Mouse (Mus musculus) neural tube, postnatal 0 days (tissue): ENCODE data around the gene Plac1. TPM values are rescaled to one million over a fixed set of nuclear protein-coding genes. Genes with fewer than 3 reads are reported as not detected.

Experiments used
- microRNA counts: library from miRNA; unstranded; fragments of <30 nt; microRNA quantifications from one replicate; lab custom pipeline; 2015
- microRNA-seq: library from miRNA; unstranded; fragments of <30 nt; microRNA quantifications from one replicate; pipeline ENCODE4, GENCODE M21; 2016
- polyA plus RNA-seq: library from polyadenylated mRNA; unstranded; fragments of >200 nt; fragmentation: Nextera tagmentation; extraction: Ambion mirVana; gene quantifications from 2 replicates; pipeline ENCODE4 v1.2.1, GENCODE M21; 2015

Gene Plac1
- 0.14 and 0.25 TPM in 2 replicates for polyA plus RNA-seq

GRCm38 (mm10) chrX:53240011-53240410 lies at the start of gene Plac1:
Gene Plac1, minus strand, starts transcription at chrX:53240111.

GRCm38 (mm10) chrX:53273124-53273523 lies 33.2 kb upstream of the Plac1 start, which contains the start of gene Fam122c:
Gene Fam122c, plus strand, starts transcription at chrX:53273424.

GRCm38 (mm10) chrX:53269289-53270062 lies 29.6 kb upstream of the Plac1 start, which contains the start of gene Fam122b:
Gene Fam122b, minus strand, starts transcription at chrX:53269805.

MicroRNAs within 50 kb of the gene (microRNA counts, 519-probe panel; counts per million panel counts)
- 4,974 counts per million, percentile 58 among the panel's probes with 10 or more counts for microRNA mmu-miR-322 (lab: Ali Mortazavi, UCI)
- microRNA mmu-miR-351 (lab: Ali Mortazavi, UCI): 40.5 counts per million
- 40.5 counts per million for microRNA mmu-miR-450a-3p (lab: Ali Mortazavi, UCI)
- 3,525 counts per million, percentile 24 among the panel's probes with 10 or more counts for microRNA mmu-miR-450a-5p (lab: Ali Mortazavi, UCI)
- microRNA mmu-miR-450b-3p (lab: Ali Mortazavi, UCI): 40.5 counts per million
- microRNA mmu-miR-450b-5p (lab: Ali Mortazavi, UCI): 40.5 counts per million
- microRNA mmu-miR-503 (lab: Ali Mortazavi, UCI): 40.5 counts per million
- 40.5 counts per million for microRNA mmu-miR-542-3p (lab: Ali Mortazavi, UCI)
- microRNA mmu-miR-542-5p (lab: Ali Mortazavi, UCI): 40.5 counts per million

Small RNA genes lying within 50 kb of the gene (microRNA-seq; reads per million reads assigned to microRNA genes)
- gene Mir322: 9,982 reads per million, percentile 96 among the genes with 10 or more reads in this experiment
- gene Mir351: 1,295 reads per million, percentile 77 among the genes with 10 or more reads in this experiment
- 5.2 reads per million, percentile 12 among the genes with 10 or more reads in this experiment for gene Mir450-1
- 7.3 reads per million, percentile 17 among the genes with 10 or more reads in this experiment for gene Mir450-2
- gene Mir450b: 72.3 reads per million, percentile 39 among the genes with 10 or more reads in this experiment
- gene Mir503: 181 reads per million, percentile 52 among the genes with 10 or more reads in this experiment
- 261 reads per million, percentile 58 among the genes with 10 or more reads in this experiment for gene Mir542

Other genes with a start within 250 kb of the Plac1 start
- 3.0 and 3.2 TPM in 2 replicates for gene Fam122b, start 29.7 kb upstream of the Plac1 start, polyA plus RNA-seq
- not detected in 2 replicates for gene Fam122c, start 33.3 kb upstream of the Plac1 start, polyA plus RNA-seq
- 25.6 and 29.5 TPM in 2 replicates for gene Mospd1, start 130.4 kb upstream of the Plac1 start, polyA plus RNA-seq
- not detected in 2 replicates for gene Etd, start 194.8 kb upstream of the Plac1 start, polyA plus RNA-seq